Mouse (Mus musculus) MEL (cell line): ENCODE data around the gene Map3k3.

Source experiments
- CTCF ChIP-seq, 3 experiments: IDR thresholded peaks in 2 of 3; conservative IDR thresholded peaks in 1 of 3; 2 replicates each; pipeline ENCODE4 v1.5.1; 2011 to 2012; ENCODE audit warnings: low read length in 3 of 3, low read depth in 2 of 3, mild to moderate bottlenecking in 2 of 3, improper control_type of control experiment in 1 of 3, inconsistent platforms in 1 of 3, mixed read lengths in 1 of 3, moderate library complexity in 1 of 3; ENCODE audit not compliant: control insufficient read depth in 1 of 3, insufficient read depth in 1 of 3, poor library complexity in 1 of 3, severe bottlenecking in 1 of 3
- ELF1 ChIP-seq: IDR thresholded peaks from 2 replicates; pipeline ENCODE4 v1.6.1; 2014; ENCODE audit warnings: low read depth, mild to moderate bottlenecking, inconsistent platforms, low read length, improper control_type of control experiment, moderate library complexity
- EP300 ChIP-seq, 2 experiments: IDR thresholded peaks; 2 replicates each; pipeline ENCODE4 v1.6.1; 2011; ENCODE audit warnings: improper control_type of control experiment in 2 of 2, low read length in 2 of 2, low read depth in 1 of 2, mild to moderate bottlenecking in 1 of 2
- MAFK ChIP-seq: IDR thresholded peaks from 2 replicates; pipeline ENCODE4 v1.6.1; 2011; ENCODE audit warnings: low read depth, mild to moderate bottlenecking, low read length, improper control_type of control experiment, borderline replicate concordance
- MAX ChIP-seq: IDR thresholded peaks from 2 replicates; pipeline ENCODE4 v1.6.1; 2011; ENCODE audit warnings: low read length, improper control_type of control experiment
- TAL1 ChIP-seq: IDR thresholded peaks from 2 replicates; pipeline ENCODE4 v1.6.1; 2012; ENCODE audit warnings: mild to moderate bottlenecking, inconsistent platforms, low read length, moderate library complexity, mixed read lengths
- USF1 ChIP-seq: IDR thresholded peaks from 2 replicates; pipeline ENCODE4 v1.6.1; 2014; ENCODE audit warnings: low read depth, mild to moderate bottlenecking, inconsistent platforms, low read length, improper control_type of control experiment, moderate library complexity
- USF2 ChIP-seq, 2 experiments: IDR thresholded peaks; 2 replicates each; pipeline ENCODE4 v1.6.1; 2011 to 2012; ENCODE audit warnings: improper control_type of control experiment in 2 of 2, low read length in 2 of 2, borderline replicate concordance in 1 of 2, inconsistent platforms in 1 of 2, low read depth in 1 of 2, mild to moderate bottlenecking in 1 of 2; ENCODE audit not compliant: insufficient read depth in 1 of 2
- ZKSCAN1 ChIP-seq: IDR thresholded peaks from 2 replicates; pipeline ENCODE4 v1.6.1; 2012; ENCODE audit warnings: low read depth, mild to moderate bottlenecking, inconsistent platforms, low read length, improper control_type of control experiment, moderate library complexity
- ZNF384 ChIP-seq: IDR thresholded peaks from 2 replicates; pipeline ENCODE4 v1.6.1; 2012; ENCODE audit warnings: low read depth, mild to moderate bottlenecking, inconsistent platforms, low read length, improper control_type of control experiment

DNA sequence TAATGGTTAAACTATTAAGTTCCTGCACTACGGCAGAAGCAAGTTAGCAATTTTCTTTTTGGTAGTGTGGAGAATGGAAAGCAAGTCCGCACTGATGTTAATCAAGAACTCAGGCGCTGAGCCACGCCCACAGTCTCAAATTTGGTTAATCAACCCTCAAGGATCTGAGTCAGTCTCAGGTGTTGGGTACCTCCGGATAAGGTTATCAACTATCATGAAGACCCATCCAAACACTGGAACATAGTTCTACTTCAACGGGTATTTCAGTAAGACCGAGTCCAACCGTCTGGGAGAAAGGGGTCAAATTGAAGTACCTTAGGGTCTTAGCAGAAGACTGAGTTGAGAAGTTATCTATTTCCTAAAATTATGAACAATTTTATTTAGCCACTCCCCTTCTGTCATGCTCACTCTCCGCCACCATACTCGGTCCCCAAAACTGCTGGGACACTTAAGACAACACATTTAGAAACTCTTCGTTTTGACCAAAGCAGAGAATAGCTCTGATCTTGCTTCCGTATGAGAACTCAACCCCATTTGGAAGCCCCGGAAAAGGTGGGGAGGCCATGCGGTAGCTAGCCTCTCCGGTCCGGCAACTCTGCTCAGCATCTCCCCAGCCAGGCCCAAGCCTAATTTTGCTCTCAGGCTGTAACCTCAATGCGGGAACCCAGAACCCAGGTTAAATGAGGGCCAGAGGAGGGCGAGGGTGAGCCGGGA, 108.4 kb downstream of the Map3k3 start:
- TF ChIP-seq ELF1 (no peak), TAL1 (no peak), USF2 (IDR thresholded peaks at IDR 0.05; ENCODE audit: borderline replicate concordance in 1 of 2, insufficient read depth in 1 of 2, low read depth in 1 of 2, low read length in 2 of 2) (no peak), MAFK (no peak), USF1 (no peak), ZNF384 (no peak), CTCF (IDR thresholded peaks at IDR 0.05 in 2 of 3, conservative IDR thresholded peaks at IDR 0.05 in 1 of 3; ENCODE audit: control insufficient read depth in 1 of 3, insufficient read depth in 1 of 3, low read depth in 2 of 3, low read length in 3 of 3, poor library complexity in 1 of 3, severe bottlenecking in 1 of 3) (no peak), ZKSCAN1 (no peak), EP300 (IDR thresholded peaks at IDR 0.05; ENCODE audit: low read depth in 1 of 2, low read length in 2 of 2) (0 out of 4 replicates have a peak, but pooled peaks have one; percentile 2 to 13), MAX (no peak; the same call in 1 of the 2 replicates)
